8 mouse cellular contexts compared by ENCODE assay signal in the genomic region with DNA sequence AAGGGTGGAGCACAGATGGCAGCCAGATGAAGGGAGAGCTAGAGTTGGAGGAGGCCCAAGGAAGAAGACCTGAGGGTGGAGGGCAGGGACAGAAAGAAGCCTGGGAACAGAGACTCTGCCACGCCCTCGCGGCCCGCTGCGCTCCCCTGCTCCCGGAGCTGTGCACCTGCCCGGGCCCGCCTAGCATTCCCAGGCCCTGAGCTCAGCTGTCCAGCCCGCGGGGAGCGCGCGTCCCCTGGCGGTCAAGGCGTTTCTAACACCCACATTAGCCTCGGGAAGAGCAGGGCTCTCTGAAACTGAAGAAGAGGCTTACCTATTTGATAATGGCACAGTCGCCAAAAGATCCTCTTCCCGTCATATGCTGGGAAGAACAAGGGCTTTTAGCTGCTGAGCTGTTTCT. TPM values are rescaled to one million over a fixed set of nuclear protein-coding genes. Genes with fewer than 3 reads are reported as not detected.
A peak's percentile ranks its signal among the peaks of the same experiment; 100 is the strongest.
DNase-seq lines count a peak whose midpoint lies in the region; ATAC-seq and TF ChIP-seq lines count a peak whose summit lies in the region.

No protein-coding gene starts in this region.

- peaks cover 29% of the 10 kb centered on the region for H3K27me3 ChIP-seq in midbrain, embryonic 10.5 days (ENCODE audit: low read depth, poor library complexity, severe bottlenecking)
- peaks cover 5% of the 10 kb centered on the region; the same call in 1 of the 2 replicates for H3K27me3 ChIP-seq in midbrain, embryonic 15.5 days (replicated peaks)
- H3K27me3 ChIP-seq in embryonic facial prominence, embryonic 12.5 days, result peaks cover 21% of the 10 kb centered on the region
- peaks cover 26% of the 10 kb centered on the region for H3K27me3 ChIP-seq in hindbrain, embryonic 13.5 days
- no peaks in the 10 kb centered on the region for H3K27me3 ChIP-seq in liver, adult 2 months (ENCODE audit: control insufficient read depth, insufficient read depth, low read length)

- H3K9ac ChIP-seq in midbrain, embryonic 15.5 days, result no peak overlapping the region
- H3K9ac ChIP-seq in embryonic facial prominence, embryonic 12.5 days, result no peak overlapping the region
- peak overlapping the region; percentile 24; the same call in 1 of the 2 replicates for H3K9ac ChIP-seq in hindbrain, embryonic 13.5 days
- H3K9ac ChIP-seq in liver, adult 2 months (ENCODE audit: low read depth, low read length), result no peak overlapping the region

- no peak for TF ChIP-seq POLR2A in liver, adult 2 months (IDR thresholded peaks at IDR 0.05; ENCODE audit: extremely low read depth, insufficient read depth, low read length)

- no peak for ATAC-seq in midbrain, embryonic 15.5 days (replicated peaks)
- peak; percentile 11; the same call in 1 of the 2 replicates for ATAC-seq in embryonic facial prominence, embryonic 12.5 days (ENCODE audit: insufficient number of reproducible peaks, insufficient read depth, low FRiP score, low TSS enrichment)
- no peak for ATAC-seq in hindbrain, embryonic 13.5 days (ENCODE audit: low FRiP score)

- no peak overlapping the region for H3K4me2 ChIP-seq in midbrain, embryonic 15.5 days
- H3K4me2 ChIP-seq in embryonic facial prominence, embryonic 12.5 days (replicated peaks), result no peak overlapping the region
- H3K4me2 ChIP-seq in hindbrain, embryonic 13.5 days, result no peak overlapping the region

- H3K4me3 ChIP-seq in midbrain, embryonic 10.5 days, result peak overlapping the region; percentile 29; the same call in 1 of the 2 replicates
- no peak overlapping the region for H3K4me3 ChIP-seq in midbrain, embryonic 15.5 days
- no peak overlapping the region for H3K4me3 ChIP-seq in embryonic facial prominence, embryonic 12.5 days
- no peak overlapping the region for H3K4me3 ChIP-seq in hindbrain, embryonic 13.5 days
- no peak overlapping the region; the same call in 1 of the 2 replicates for H3K4me3 ChIP-seq in liver, adult 2 months (ENCODE audit: insufficient read depth, low read depth, low read length)

- peak; percentile 75 for DNase-seq in midbrain, embryonic 10.5 days (ENCODE audit: low spot score)
- DNase-seq in adrenal gland, postnatal 10 days, result peak; percentile 85
- no peak for DNase-seq in liver, adult 2 months (ENCODE audit: extremely low read depth, low read depth, low spot score)
- peak; percentile 80 for DNase-seq in retina, embryonic 14.5 days (ENCODE audit: low spot score)
- DNase-seq in urinary bladder, postnatal 4 days (ENCODE audit: low spot score in 2 of 2), result peak; percentile 73 to 79

- peak overlapping the region; percentile 57; the same call in 1 of the 2 replicates for H3K27ac ChIP-seq in midbrain, embryonic 10.5 days (replicated peaks)
- H3K27ac ChIP-seq in midbrain, embryonic 15.5 days, result no peak overlapping the region
- H3K27ac ChIP-seq in embryonic facial prominence, embryonic 12.5 days, result no peak overlapping the region
- no peak overlapping the region for H3K27ac ChIP-seq in hindbrain, embryonic 13.5 days
- no peak overlapping the region for H3K27ac ChIP-seq in liver, adult 2 months (replicated peaks; ENCODE audit: insufficient read depth, low read depth, low read length)

- 5% methylated on average over 18 of the region's 18 CpGs for WGBS in midbrain, embryonic 10.5 days
- 3% methylated on average over 17 of the region's 18 CpGs for WGBS in midbrain, embryonic 15.5 days
- 1% methylated on average over 18 of the region's 18 CpGs for WGBS in embryonic facial prominence, embryonic 12.5 days
- WGBS in hindbrain, embryonic 13.5 days, result 3% methylated on average over 18 of the region's 18 CpGs
- WGBS in liver, adult 2 months, result 9% methylated on average over 18 of the region's 18 CpGs

- no peaks in the 10 kb centered on the region for H3K79me2 ChIP-seq in liver, adult 2 months (ENCODE audit: control insufficient read depth, insufficient read depth, low read length)

- peak; percentile 93 for TF ChIP-seq CTCF in liver, adult 2 months (IDR thresholded peaks at IDR 0.05; ENCODE audit: low read depth, low read length)

- H3K9me3 ChIP-seq in midbrain, embryonic 10.5 days (replicated peaks), result no peaks in the 10 kb centered on the region
- no peaks in the 10 kb centered on the region for H3K9me3 ChIP-seq in midbrain, embryonic 15.5 days
- no peaks in the 10 kb centered on the region for H3K9me3 ChIP-seq in embryonic facial prominence, embryonic 12.5 days
- no peaks in the 10 kb centered on the region for H3K9me3 ChIP-seq in hindbrain, embryonic 13.5 days

- H3K36me3 ChIP-seq in midbrain, embryonic 10.5 days, result no peaks in the 10 kb centered on the region
- no peaks in the 10 kb centered on the region for H3K36me3 ChIP-seq in midbrain, embryonic 15.5 days (replicated peaks)
- no peaks in the 10 kb centered on the region for H3K36me3 ChIP-seq in embryonic facial prominence, embryonic 12.5 days
- H3K36me3 ChIP-seq in hindbrain, embryonic 13.5 days, result no peaks in the 10 kb centered on the region
- no peaks in the 10 kb centered on the region for H3K36me3 ChIP-seq in liver, adult 2 months (ENCODE audit: control insufficient read depth, insufficient read depth, low read length)

- peaks cover 53% of the 10 kb centered on the region for H3K4me1 ChIP-seq in midbrain, embryonic 10.5 days
- H3K4me1 ChIP-seq in midbrain, embryonic 15.5 days, result peaks cover 23% of the 10 kb centered on the region
- H3K4me1 ChIP-seq in embryonic facial prominence, embryonic 12.5 days, result peaks cover 12% of the 10 kb centered on the region
- peaks cover 29% of the 10 kb centered on the region for H3K4me1 ChIP-seq in hindbrain, embryonic 13.5 days (replicated peaks)
- H3K4me1 ChIP-seq in liver, adult 2 months (ENCODE audit: control insufficient read depth, insufficient read depth, low read length), result peaks cover 2% of the 10 kb centered on the region; the same call in 1 of the 2 replicates

RNA-seq across cellular contexts. Expression of a gene that starts 4.3 kb away (rescaled TPM):
- polyA plus RNA-seq in midbrain, embryonic 10.5 days (2016; fragmentation: Nextera tagmentation; extraction: Ambion mirVana), result 4.9 and 6.0 TPM in 2 replicates
- polyA plus RNA-seq in midbrain, embryonic 15.5 days (2015; fragmentation: Nextera tagmentation; extraction: Ambion mirVana), result 2.1 and 2.5 TPM in 2 replicates
- 1 to 10 TPM; 5.0 to 6.0 TPM for total RNA-seq in adrenal gland, postnatal 10 days (2021)
- 7.3 and 8.1 TPM in 2 replicates for polyA plus RNA-seq in embryonic facial prominence, embryonic 12.5 days (2016; fragmentation: Nextera tagmentation; extraction: Ambion mirVana)
- 1.4 and 2.2 TPM in 2 replicates for polyA plus RNA-seq in hindbrain, embryonic 13.5 days (2015; fragmentation: Nextera tagmentation; extraction: Ambion mirVana)
- total RNA-seq in liver, adult 2 months (2014; rRNA removed), result 0.18 and 0.20 TPM in 2 replicates
- 3.0 and 4.6 TPM in 2 replicates for polyA plus RNA-seq in liver, adult 2 months (2012; rRNA removed)

RNA-seq across cellular contexts. Expression of a gene that starts 4.6 kb away (rescaled TPM):
- polyA plus RNA-seq in midbrain, embryonic 10.5 days (2016; fragmentation: Nextera tagmentation; extraction: Ambion mirVana), result 23.2 and 24.7 TPM in 2 replicates
- 22.0 and 25.1 TPM in 2 replicates for polyA plus RNA-seq in midbrain, embryonic 15.5 days (2015; fragmentation: Nextera tagmentation; extraction: Ambion mirVana)
- 10 to 100 TPM; 11.5 to 11.7 TPM for total RNA-seq in adrenal gland, postnatal 10 days (2021)
- polyA plus RNA-seq in embryonic facial prominence, embryonic 12.5 days (2016; fragmentation: Nextera tagmentation; extraction: Ambion mirVana), result 27.1 and 28.0 TPM in 2 replicates
- polyA plus RNA-seq in hindbrain, embryonic 13.5 days (2015; fragmentation: Nextera tagmentation; extraction: Ambion mirVana), result 20.9 and 22.1 TPM in 2 replicates
- 1.3 and 1.7 TPM in 2 replicates for total RNA-seq in liver, adult 2 months (2014; rRNA removed)
- polyA plus RNA-seq in liver, adult 2 months (2012; rRNA removed), result 6.5 and 7.0 TPM in 2 replicates

RNA-seq across cellular contexts. Expression of a gene that starts 17.9 kb away (rescaled TPM):
- 27.7 and 31.8 TPM in 2 replicates for polyA plus RNA-seq in midbrain, embryonic 10.5 days (2016; fragmentation: Nextera tagmentation; extraction: Ambion mirVana)
- 29.7 and 33.0 TPM in 2 replicates for polyA plus RNA-seq in midbrain, embryonic 15.5 days (2015; fragmentation: Nextera tagmentation; extraction: Ambion mirVana)
- 10 to 100 TPM; 18.8 to 29.0 TPM for total RNA-seq in adrenal gland, postnatal 10 days (2021)
- 19.9 and 23.2 TPM in 2 replicates for polyA plus RNA-seq in embryonic facial prominence, embryonic 12.5 days (2016; fragmentation: Nextera tagmentation; extraction: Ambion mirVana)
- polyA plus RNA-seq in hindbrain, embryonic 13.5 days (2015; fragmentation: Nextera tagmentation; extraction: Ambion mirVana), result 20.9 and 28.4 TPM in 2 replicates
- total RNA-seq in liver, adult 2 months (2014; rRNA removed), result 8.7 and 9.4 TPM in 2 replicates
- 18.7 and 26.8 TPM in 2 replicates for polyA plus RNA-seq in liver, adult 2 months (2012; rRNA removed)

RNA-seq across cellular contexts. Expression of a gene that starts 19.3 kb away (rescaled TPM):
- polyA plus RNA-seq in midbrain, embryonic 10.5 days (2016; fragmentation: Nextera tagmentation; extraction: Ambion mirVana), result 117 and 118 TPM in 2 replicates
- polyA plus RNA-seq in midbrain, embryonic 15.5 days (2015; fragmentation: Nextera tagmentation; extraction: Ambion mirVana), result 80.2 and 83.3 TPM in 2 replicates
- total RNA-seq in adrenal gland, postnatal 10 days (2021), result 10 to 100 TPM; 37.1 to 41.3 TPM
- polyA plus RNA-seq in embryonic facial prominence, embryonic 12.5 days (2016; fragmentation: Nextera tagmentation; extraction: Ambion mirVana), result 92.3 and 94.5 TPM in 2 replicates
- polyA plus RNA-seq in hindbrain, embryonic 13.5 days (2015; fragmentation: Nextera tagmentation; extraction: Ambion mirVana), result 84.9 and 96.6 TPM in 2 replicates
- 6.5 and 6.6 TPM in 2 replicates for total RNA-seq in liver, adult 2 months (2014; rRNA removed)
- 8.5 and 9.4 TPM in 2 replicates for polyA plus RNA-seq in liver, adult 2 months (2012; rRNA removed)

RNA-seq across cellular contexts. Expression of a gene that starts 40.0 kb away (rescaled TPM):
- 2.3 and 3.0 TPM in 2 replicates for polyA plus RNA-seq in midbrain, embryonic 10.5 days (2016; fragmentation: Nextera tagmentation; extraction: Ambion mirVana)
- 1.4 and 1.5 TPM in 2 replicates for polyA plus RNA-seq in midbrain, embryonic 15.5 days (2015; fragmentation: Nextera tagmentation; extraction: Ambion mirVana)
- total RNA-seq in adrenal gland, postnatal 10 days (2021), result 1 to 10 TPM; 1.4 to 1.7 TPM
- 10.6 and 10.7 TPM in 2 replicates for polyA plus RNA-seq in embryonic facial prominence, embryonic 12.5 days (2016; fragmentation: Nextera tagmentation; extraction: Ambion mirVana)
- polyA plus RNA-seq in hindbrain, embryonic 13.5 days (2015; fragmentation: Nextera tagmentation; extraction: Ambion mirVana), result 2.1 and 2.4 TPM in 2 replicates
- 0.37 TPM in 1 of 2 replicates, not detected in the other for total RNA-seq in liver, adult 2 months (2014; rRNA removed)
- 0.17 and 0.24 TPM in 2 replicates for polyA plus RNA-seq in liver, adult 2 months (2012; rRNA removed)
